Mouse (Mus musculus) heart, embryonic 16.5 days (tissue): ENCODE measurements at regions not wholly inside any gene's neighbourhood (a gene's known extent, or its start where the extent isn't known, plus 50 kb on each side); places are given as distances from the start of the nearest gene placed in this dataset.

Source experiments
- ATAC-seq: fragments of 200-750 bp; cut with Nextera tagmentation; replicated peaks from 2 replicates; pipeline ENCODE4 v1.8.0; 2017; ENCODE audit warnings: moderate number of reproducible peaks; ENCODE audit not compliant: insufficient read depth, low FRiP score; ENCODE audit errors: extremely low read depth
- H3K27ac ChIP-seq: fragments of 300-500 bp; sonication (generic); 2 replicates; pipeline ENCODE4 v1.5.1; 2014; ENCODE audit warnings: mild to moderate bottlenecking, low read length, control low read depth, moderate library complexity
- H3K27me3 ChIP-seq: fragments of 300-500 bp; sonication (generic); 2 replicates; pipeline ENCODE4 v1.6.1; 2014; ENCODE audit warnings: low read length, mixed read lengths; ENCODE audit not compliant: control insufficient read depth, insufficient read depth
- H3K36me3 ChIP-seq: fragments of 300-500 bp; sonication (generic); 2 replicates; pipeline ENCODE4 v1.6.1; 2014; ENCODE audit not compliant: control insufficient read depth, insufficient read depth
- H3K4me1 ChIP-seq: fragments of 300-500 bp; sonication (generic); 2 replicates; pipeline ENCODE4 v1.6.1; 2014; ENCODE audit warnings: low read length, mixed read lengths; ENCODE audit not compliant: control insufficient read depth, insufficient read depth
- H3K4me2 ChIP-seq: fragments of 300-500 bp; sonication (generic); 2 replicates; pipeline ENCODE4 v1.6.1; 2014; ENCODE audit warnings: low read depth, mild to moderate bottlenecking, control low read depth, low read length
- H3K4me3 ChIP-seq: fragments of 300-500 bp; sonication (generic); 2 replicates; pipeline ENCODE4 v1.5.1; 2014; ENCODE audit warnings: mild to moderate bottlenecking, control low read depth, low read length
- H3K9ac ChIP-seq: fragments of 300-500 bp; sonication (generic); 2 replicates; pipeline ENCODE4 v1.6.1; 2014; ENCODE audit warnings: low read length, control low read depth
- H3K9me3 ChIP-seq: fragments of 300-500 bp; sonication (generic); replicated peaks from 2 replicates; pipeline ENCODE4 v1.6.1; 2016; ENCODE audit warnings: low read length; ENCODE audit not compliant: control insufficient read depth
- WGBS: fragments of 180-500 bp; shearing (Covaris S2); extraction: QIAGEN DNeasy Blood & Tissue Kit; methylation state at CpG from one replicate; pipeline ENCODE4 v1.1.7; 2014; 5-methylcytosine and 5-hydroxymethylcytosine counted together

DNA sequence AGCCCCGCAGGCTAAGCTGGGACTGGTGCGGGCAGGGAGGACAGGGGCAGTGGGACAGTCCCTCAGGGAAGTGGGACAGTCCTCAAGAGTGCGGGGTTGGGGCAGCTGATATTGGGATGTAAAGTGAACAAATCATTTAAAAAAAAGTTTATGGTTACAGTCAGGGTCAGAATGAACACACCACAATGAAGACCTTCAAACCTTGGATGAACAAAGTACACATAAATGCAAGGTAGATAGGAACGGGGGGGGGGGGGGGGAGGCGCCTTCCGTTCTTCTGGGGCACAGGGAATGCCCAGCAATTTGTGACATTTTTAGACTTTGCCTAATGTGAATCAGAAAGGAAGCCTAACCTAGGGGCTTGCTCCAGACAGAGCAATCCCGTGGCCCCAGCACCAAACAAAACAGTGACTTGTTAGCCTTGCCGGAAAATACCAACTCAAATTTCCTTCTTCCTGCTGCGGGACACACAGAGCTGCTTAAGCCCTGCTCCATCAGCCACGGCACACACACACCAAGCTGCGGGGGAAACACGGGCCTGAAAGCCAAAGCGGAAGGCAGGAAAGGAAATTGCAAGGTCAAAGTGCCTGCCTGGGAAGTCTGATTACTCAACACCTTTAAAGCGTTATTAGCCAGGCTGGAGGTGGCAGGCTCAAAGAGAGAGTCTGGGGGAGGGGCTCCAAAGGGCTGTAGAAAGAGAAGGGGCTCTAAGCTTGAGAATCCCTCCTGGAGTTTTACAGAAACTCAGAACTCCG, 309.6 kb upstream of the Jarid2 start:
- H3K4me3 ChIP-seq, result peak overlapping the region; percentile 18; the same call in 1 of the 2 replicates
- H3K36me3 ChIP-seq, result no peaks in the 10 kb centered on the region
- H3K4me2 ChIP-seq, result peak overlapping the region; percentile 45
- peak overlapping the region; percentile 51 for H3K9ac ChIP-seq
- ATAC-seq, result peak; percentile 53; the same call in 1 of the 2 replicates
- H3K4me1 ChIP-seq, result peaks cover 25% of the 10 kb centered on the region
- peaks cover 3% of the 10 kb centered on the region; the same call in 1 of the 2 replicates for H3K9me3 ChIP-seq
- no peaks in the 10 kb centered on the region for H3K27me3 ChIP-seq
- H3K27ac ChIP-seq, result no peak overlapping the region
- WGBS, result 25% methylated on average over 13 of the region's 15 CpGs

DNA sequence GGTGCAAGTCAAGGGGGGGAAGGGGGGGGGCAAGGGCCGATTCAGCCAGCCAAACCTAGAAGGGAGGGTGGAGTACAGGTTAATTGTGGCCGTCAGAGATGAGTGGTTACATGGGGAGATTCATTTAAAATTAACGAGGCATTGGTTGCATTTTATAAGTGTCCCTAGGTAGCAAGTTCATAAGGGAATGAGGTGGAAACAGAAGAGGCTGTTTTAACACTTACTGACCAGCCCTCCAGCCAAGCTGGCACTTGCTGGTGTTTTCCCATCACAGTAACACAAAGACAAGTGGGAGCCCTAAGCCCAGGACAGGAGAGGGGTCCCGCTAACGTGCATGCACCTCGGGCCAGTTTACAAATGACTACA, 309.1 kb upstream of the Jarid2 start:
- peak overlapping the region; percentile 45 for H3K4me2 ChIP-seq
- peaks cover 25% of the 10 kb centered on the region for H3K4me1 ChIP-seq
- no peak overlapping the region for H3K4me3 ChIP-seq
- no peak overlapping the region for H3K27ac ChIP-seq
- H3K9me3 ChIP-seq, result peaks cover 3% of the 10 kb centered on the region; the same call in 1 of the 2 replicates
- no peak for ATAC-seq
- H3K9ac ChIP-seq, result peak overlapping the region; percentile 51
- WGBS, result 37% methylated on average over 6 of the region's 6 CpGs
- no peaks in the 10 kb centered on the region for H3K27me3 ChIP-seq
- no peaks in the 10 kb centered on the region for H3K36me3 ChIP-seq

DNA sequence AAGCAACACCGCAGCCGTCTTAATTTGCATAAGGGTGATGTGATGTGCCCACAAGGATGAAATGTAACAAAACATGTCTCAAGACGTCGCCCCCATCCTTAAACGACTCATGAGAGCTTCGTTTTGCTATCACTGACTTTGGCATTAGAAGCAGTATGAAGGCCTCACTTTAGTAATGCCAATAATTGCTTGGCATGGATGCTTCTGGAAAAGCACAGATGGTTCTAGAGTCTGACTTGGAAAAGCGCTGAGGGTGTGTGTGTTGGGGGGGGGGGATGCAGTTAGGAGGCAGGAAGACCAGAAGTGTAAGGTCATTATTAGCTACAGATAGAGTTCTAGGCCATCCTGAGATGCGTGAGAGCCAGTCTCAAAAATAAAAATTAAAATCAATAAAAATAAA, 308.3 kb upstream of the Jarid2 start:
- no peak overlapping the region for H3K9ac ChIP-seq
- H3K27ac ChIP-seq, result no peak overlapping the region
- peaks cover 3% of the 10 kb centered on the region; the same call in 1 of the 2 replicates for H3K9me3 ChIP-seq
- no peak overlapping the region for H3K4me2 ChIP-seq
- no peaks in the 10 kb centered on the region for H3K36me3 ChIP-seq
- H3K27me3 ChIP-seq, result no peaks in the 10 kb centered on the region
- 93% methylated on average over 8 of the region's 8 CpGs for WGBS
- peaks cover 22% of the 10 kb centered on the region for H3K4me1 ChIP-seq
- H3K4me3 ChIP-seq, result no peak overlapping the region
- ATAC-seq, result no peak

DNA sequence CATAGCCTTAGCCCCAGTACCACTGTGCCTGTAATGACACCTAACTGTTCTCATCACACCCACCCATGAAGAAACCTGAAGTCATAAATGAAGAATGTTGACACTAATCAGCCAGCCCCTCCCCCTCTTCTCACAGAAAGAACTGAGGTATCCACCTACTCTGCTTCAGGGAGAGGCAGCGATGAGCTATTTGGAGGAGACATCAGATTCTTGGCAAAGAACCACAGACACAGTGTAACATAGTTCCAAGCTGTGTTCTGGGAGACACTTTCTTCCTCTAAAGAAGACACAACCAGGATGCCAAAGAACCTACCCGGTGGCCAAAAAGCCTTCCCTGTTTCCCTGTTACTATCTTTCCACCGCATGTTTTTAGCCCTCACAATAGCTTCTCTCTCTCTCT, 307.8 kb upstream of the Jarid2 start:
- Histone ChIP-seq H3K9me3 (peaks cover 3% of the 10 kb centered on the region; the same call in 1 of the 2 replicates), H3K4me2 (no peak overlapping the region), H3K4me3 (no peak overlapping the region), H3K4me1 (peaks cover 17% of the 10 kb centered on the region), H3K36me3 (no peaks in the 10 kb centered on the region), H3K27me3 (no peaks in the 10 kb centered on the region), H3K9ac (no peak overlapping the region), H3K27ac (no peak overlapping the region)
- WGBS, result 66% methylated on average over 3 of the region's 3 CpGs
- ATAC-seq, result no peak

DNA sequence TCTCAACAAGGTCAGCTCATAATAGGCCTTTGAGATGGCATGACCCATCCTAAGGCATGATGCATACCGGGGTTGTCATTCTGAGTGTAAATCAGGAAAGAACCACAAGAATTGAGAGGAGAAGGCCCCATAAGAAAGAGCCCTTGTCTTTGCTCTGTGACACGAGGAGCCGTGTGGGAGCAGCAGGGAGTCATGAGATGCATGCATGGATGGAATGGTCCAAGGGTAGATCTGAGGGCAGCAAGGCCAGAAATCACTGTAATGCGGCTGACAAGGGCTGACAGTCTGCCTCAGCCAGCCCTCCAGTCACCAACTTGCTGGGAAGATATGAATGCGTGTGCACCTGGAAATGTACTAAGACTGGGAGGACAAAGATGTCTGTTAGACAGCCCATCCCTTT, 307.4 kb upstream of the Jarid2 start:
- H3K27ac ChIP-seq, result no peak overlapping the region
- peaks cover 16% of the 10 kb centered on the region for H3K4me1 ChIP-seq
- ATAC-seq, result no peak
- H3K27me3 ChIP-seq, result no peaks in the 10 kb centered on the region
- H3K4me2 ChIP-seq, result no peak overlapping the region
- no peak overlapping the region for H3K9ac ChIP-seq
- no peak overlapping the region for H3K4me3 ChIP-seq
- WGBS, result 77% methylated on average over 5 of the region's 5 CpGs
- H3K36me3 ChIP-seq, result no peaks in the 10 kb centered on the region
- H3K9me3 ChIP-seq, result peaks cover 3% of the 10 kb centered on the region; the same call in 1 of the 2 replicates

DNA sequence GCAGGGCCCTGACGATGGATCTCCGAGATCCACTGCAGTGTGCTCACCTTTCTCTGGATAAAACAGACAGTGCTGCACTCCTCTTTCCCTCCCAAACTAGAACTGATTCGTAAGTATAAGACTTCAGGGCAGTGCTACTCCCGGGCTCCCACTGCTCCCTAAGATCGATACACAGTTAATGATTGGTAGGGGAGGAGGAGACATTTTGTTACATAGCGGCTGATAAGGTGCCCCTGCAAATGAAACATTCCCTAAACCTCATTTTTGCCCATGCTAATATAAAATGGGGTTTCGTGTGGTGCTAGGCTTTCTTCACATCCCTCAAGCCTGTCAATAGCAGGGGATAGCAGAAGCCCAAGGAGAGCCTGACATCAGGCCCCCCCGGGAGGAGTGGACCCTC, 298.8 kb upstream of the Jarid2 start:
- H3K4me1 ChIP-seq, result no peaks in the 10 kb centered on the region

DNA sequence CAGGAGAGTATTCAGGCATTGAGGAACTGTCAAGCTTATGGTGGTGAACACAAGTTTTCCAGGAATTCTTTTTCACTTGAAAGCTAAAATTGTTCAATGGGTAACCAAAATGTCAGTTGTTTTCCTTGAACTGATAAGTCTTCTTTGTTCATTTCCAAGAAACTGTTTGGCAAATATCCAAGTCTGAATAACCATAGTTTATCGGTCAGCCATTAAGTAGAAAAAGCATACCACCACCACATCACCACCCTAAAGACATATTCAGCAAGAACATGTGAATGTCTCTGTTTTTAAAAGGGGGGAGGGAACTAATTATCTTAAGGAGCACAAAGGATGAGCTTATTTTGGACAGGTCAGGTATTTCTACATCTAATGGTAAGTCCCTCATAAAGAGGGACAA, 291.6 kb upstream of the Jarid2 start:
- Histone ChIP-seq H3K27ac (no peak overlapping the region), H3K4me3 (no peak overlapping the region), H3K27me3 (no peaks in the 10 kb centered on the region), H3K4me1 (no peaks in the 10 kb centered on the region), H3K9ac (no peak overlapping the region), H3K4me2 (no peak overlapping the region), H3K9me3 (no peaks in the 10 kb centered on the region), H3K36me3 (no peaks in the 10 kb centered on the region)
- ATAC-seq, result no peak
- WGBS, result 70% methylated on average over 1 of the region's 1 CpGs

More for the DNA sequence above, 298.8 kb upstream of the Jarid2 start:
- ATAC-seq, result no peak
- Histone ChIP-seq H3K4me3 (no peak overlapping the region), H3K27me3 (no peaks in the 10 kb centered on the region), H3K4me2 (no peak overlapping the region), H3K9ac (no peak overlapping the region), H3K27ac (no peak overlapping the region), H3K36me3 (no peaks in the 10 kb centered on the region), H3K9me3 (no peaks in the 10 kb centered on the region)
- WGBS, result 86% methylated on average over 8 of the region's 8 CpGs

DNA sequence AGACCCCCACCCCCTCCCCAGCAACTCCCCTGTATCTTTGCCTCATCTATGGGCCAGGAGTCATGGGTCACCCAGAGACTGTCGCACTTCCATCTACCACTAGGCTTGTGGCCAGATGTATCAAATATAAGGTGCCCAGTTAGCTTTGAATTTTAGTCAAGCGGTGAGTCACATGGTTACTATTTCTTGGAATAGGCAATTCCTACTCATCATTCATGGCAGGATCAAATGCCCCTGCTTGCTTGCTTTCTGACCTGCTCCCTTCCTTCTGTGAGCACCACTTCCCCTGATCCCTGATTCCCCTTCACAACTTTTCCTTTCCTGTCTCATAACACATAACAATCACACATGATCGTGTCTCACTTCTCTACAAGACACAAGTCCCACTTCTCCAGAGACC, 288.2 kb upstream of the Jarid2 start:
- Histone ChIP-seq H3K9me3 (no peaks in the 10 kb centered on the region), H3K27ac (no peak overlapping the region), H3K4me2 (no peak overlapping the region), H3K4me3 (no peak overlapping the region), H3K4me1 (no peaks in the 10 kb centered on the region), H3K27me3 (no peaks in the 10 kb centered on the region), H3K9ac (no peak overlapping the region), H3K36me3 (no peaks in the 10 kb centered on the region)
- no peak for ATAC-seq
- WGBS, result 89% methylated on average over 3 of the region's 3 CpGs

DNA sequence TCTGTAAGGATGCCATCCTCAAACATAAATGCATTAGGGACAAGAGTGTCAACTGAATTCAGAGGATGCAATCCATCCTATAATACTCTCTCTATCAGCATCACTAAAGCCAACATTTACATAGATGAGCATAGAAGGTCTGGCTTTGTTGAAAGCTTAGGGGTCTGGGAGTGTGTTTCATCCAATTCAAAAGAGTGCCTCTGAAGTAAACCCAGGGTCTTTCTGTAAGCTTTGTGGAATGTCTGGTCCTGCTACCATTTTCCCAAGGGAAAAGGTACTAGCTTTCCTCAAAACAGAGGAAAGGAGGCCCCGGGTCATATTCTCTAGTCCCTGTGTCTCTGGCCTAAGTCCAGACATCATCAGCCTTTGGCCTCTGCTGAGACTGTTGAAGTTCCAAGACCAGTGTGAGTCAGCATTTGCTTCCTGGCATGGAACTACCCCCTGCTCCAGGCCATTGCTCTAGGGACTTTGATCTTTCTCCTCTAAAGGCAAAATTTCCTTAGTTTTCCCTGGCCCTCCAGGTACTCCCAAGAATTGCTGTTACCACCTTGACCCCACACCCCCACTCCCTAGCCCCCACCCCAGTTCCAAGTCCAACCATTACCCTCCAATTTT, 280.0 kb upstream of the Jarid2 start:
- ATAC-seq, result no peak

More for the DNA sequence above, 280.0 kb upstream of the Jarid2 start:
- H3K27me3 ChIP-seq, result no peaks in the 10 kb centered on the region
- peaks cover 7% of the 10 kb centered on the region for H3K9me3 ChIP-seq
- H3K9ac ChIP-seq, result no peak overlapping the region
- no peak overlapping the region for H3K4me2 ChIP-seq
- H3K27ac ChIP-seq, result no peak overlapping the region
- 63% methylated on average over 1 of the region's 1 CpGs for WGBS
- peaks cover 6% of the 10 kb centered on the region; the same call in 1 of the 2 replicates for H3K4me1 ChIP-seq
- no peak overlapping the region for H3K4me3 ChIP-seq
- no peaks in the 10 kb centered on the region for H3K36me3 ChIP-seq
